Mouse (Mus musculus) lung, postnatal 0 days (tissue): ENCODE results near the gene Ncapd3.

ENCODE experiments used
- CTCF ChIP-seq: IDR thresholded peaks from 2 replicates; pipeline ENCODE4 v1.5.1; 2016; ENCODE audit warnings: antibody characterized with exemption, mild to moderate bottlenecking
- EP300 ChIP-seq: IDR thresholded peaks from 2 replicates; pipeline ENCODE4 v1.6.1; 2016; ENCODE audit warnings: antibody characterized with exemption, mild to moderate bottlenecking, control low read depth

DNA sequence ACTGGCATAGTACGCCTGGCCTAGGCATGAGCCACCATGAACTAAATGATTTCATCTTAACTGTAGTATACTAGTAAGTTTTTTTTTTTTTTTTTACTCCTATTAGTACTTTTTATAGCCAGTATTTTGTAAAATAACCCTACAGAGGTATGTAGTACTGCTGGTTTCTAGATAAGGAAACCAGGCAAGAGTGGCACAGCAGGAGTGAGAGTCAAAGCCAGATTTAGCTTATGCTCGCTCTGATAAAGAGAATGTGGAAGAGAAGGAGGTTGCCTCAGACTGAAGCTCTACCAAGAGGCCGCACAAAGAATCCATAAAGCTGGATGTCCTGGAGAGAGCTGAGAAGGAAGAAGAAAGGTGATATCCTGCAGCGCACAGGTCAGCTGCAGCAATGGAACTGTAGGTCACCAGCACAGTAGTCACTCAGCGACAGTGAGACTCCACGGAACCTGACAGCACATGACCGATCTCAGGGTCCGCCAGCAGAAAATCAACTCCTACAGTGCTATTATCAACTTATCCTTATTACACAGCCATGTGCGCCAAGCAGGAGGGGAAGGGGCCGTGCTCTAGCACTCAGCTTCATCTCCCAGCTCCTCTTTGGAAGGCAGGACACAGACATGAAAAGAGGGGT, 110.6 kb downstream of the Ncapd3 start:
- TF ChIP-seq CTCF (no peak), EP300 (no peak)
